Mouse (Mus musculus): ENCODE measurements around the gene Hist1h2bc.

The Hist1h2bc gene

GRCm38 (mm10) chr13:23683755-23684281, at the start of gene Hist1h2bc, which contains the start of gene Hist1h2ac:
Hist1h2bc (plus strand) TSS chr13:23684199.
Hist1h2ac (minus strand) TSS chr13:23683948.
- in situ Hi-C loops (cut with MboI, MseI), result loop anchor here (5.0 kb wide), 4 partner anchors 52 to 1967 kb away; partner anchors contain the start of genes Hist1h2ad (in 1 of the 2), Hist1h2ae (in 1 of the 2), Hist1h2ag (in 1 of the 2) and Hist1h2ai (in 1 of the 2)

- in situ Hi-C loops (cut with MboI, MseI), result loop anchor here in 1 of 2 experiments (10.0 kb wide), 1 partner anchor 1475 kb away; the partner anchor contains the start of gene Vmn1r191
Measured at GRCm38 (mm10) chr13:23659636-23660366, 24.2 kb upstream of the Hist1h2bc start.

- in situ Hi-C loops (cut with MboI, MseI), result no loop called here
Measured at GRCm38 (mm10) chr13:23662536-23662935, 21.5 kb upstream of the Hist1h2bc start.

- in situ Hi-C loops (cut with MboI, MseI), result loop anchor here (5.0 kb wide), 4 partner anchors 50 to 1965 kb away; partner anchors contain the start of genes Hist1h2ad (in 1 of the 2), Hist1h2ae (in 1 of the 2), Hist1h2ag (in 1 of the 2) and Hist1h2ai (in 1 of the 2)
Measured at GRCm38 (mm10) chr13:23681990-23682582, 1.9 kb upstream of the Hist1h2bc start.

GRCm38 (mm10) chr13:23682623-23682946, 1.4 kb upstream of the Hist1h2bc start:
- in situ Hi-C loops (cut with MboI, MseI), result loop anchor here (5.0 kb wide), 4 partner anchors 50 to 1965 kb away; partner anchors contain the start of genes Hist1h2ad (in 1 of the 2), Hist1h2ae (in 1 of the 2), Hist1h2ag (in 1 of the 2) and Hist1h2ai (in 1 of the 2)

GRCm38 (mm10) chr13:23682947-23683754, 848 bp upstream of the Hist1h2bc start:
- in situ Hi-C loops (cut with MboI, MseI), result loop anchor here (5.0 kb wide), 4 partner anchors 51 to 1966 kb away; partner anchors contain the start of genes Hist1h2ad (in 1 of the 2), Hist1h2ae (in 1 of the 2), Hist1h2ag (in 1 of the 2) and Hist1h2ai (in 1 of the 2)

- in situ Hi-C loops (cut with MboI, MseI), result loop anchor here (5.0 kb wide), 4 partner anchors 52 to 1967 kb away; partner anchors contain the start of genes Hist1h2ad (in 1 of the 2), Hist1h2ae (in 1 of the 2), Hist1h2ag (in 1 of the 2) and Hist1h2ai (in 1 of the 2)
Measured at GRCm38 (mm10) chr13:23684295-23684945, 421 bp downstream of the Hist1h2bc start.

- in situ Hi-C loops (cut with MboI, MseI), result no loop called here
Measured at GRCm38 (mm10) chr13:23685121-23685861, 1.3 kb downstream of the Hist1h2bc start.

- in situ Hi-C loops (cut with MboI, MseI), result no loop called here
Measured at GRCm38 (mm10) chr13:23685966-23686365, 2.0 kb downstream of the Hist1h2bc start.

- in situ Hi-C loops (cut with MboI, MseI), result no loop called here
Measured at GRCm38 (mm10) chr13:23687181-23687580, 3.2 kb downstream of the Hist1h2bc start.

GRCm38 (mm10) chr13:23687907-23688306, 3.9 kb downstream of the Hist1h2bc start:
- in situ Hi-C loops (cut with MboI, MseI), result no loop called here

GRCm38 (mm10) chr13:23688956-23689355, 5.0 kb downstream of the Hist1h2bc start:
- in situ Hi-C loops (cut with MboI, MseI), result no loop called here

GRCm38 (mm10) chr13:23689459-23689858, 5.5 kb downstream of the Hist1h2bc start:
- in situ Hi-C loops (cut with MboI, MseI), result no loop called here

GRCm38 (mm10) chr13:23693856-23694440, 9.9 kb downstream of the Hist1h2bc start:
- in situ Hi-C loops (cut with MboI, MseI), result loop anchor here in 1 of 2 experiments (5.0 kb wide), 1 partner anchor 38 kb away; no protein-coding TSS in a partner anchor

GRCm38 (mm10) chr13:23694956-23695355, 11.0 kb downstream of the Hist1h2bc start:
- in situ Hi-C loops (cut with MboI, MseI), result loop anchor here in 1 of 2 experiments (5.0 kb wide), 1 partner anchor 37 kb away; no protein-coding TSS in a partner anchor

GRCm38 (mm10) chr13:23695514-23695913, 11.5 kb downstream of the Hist1h2bc start, which contains the start of gene Hist1h1t:
Hist1h1t (plus strand) TSS chr13:23695814.
- in situ Hi-C loops (cut with MboI, MseI), result no loop called here

GRCm38 (mm10) chr13:23696061-23696474, 12.1 kb downstream of the Hist1h2bc start:
- in situ Hi-C loops (cut with MboI, MseI), result no loop called here

GRCm38 (mm10) chr13:23697491-23698299, 13.7 kb downstream of the Hist1h2bc start:
- in situ Hi-C loops (cut with MboI, MseI), result no loop called here

Measured in T-helper 17 cell (primary cell).